Mouse (Mus musculus): ENCODE results near the gene Gm15217. TPM values are rescaled to one million over a fixed set of nuclear protein-coding genes. Genes with fewer than 3 reads are reported as not detected.

Gm15217 gene
- total RNA-seq, 2 experiments from 2014 or later: not detected

DNA sequence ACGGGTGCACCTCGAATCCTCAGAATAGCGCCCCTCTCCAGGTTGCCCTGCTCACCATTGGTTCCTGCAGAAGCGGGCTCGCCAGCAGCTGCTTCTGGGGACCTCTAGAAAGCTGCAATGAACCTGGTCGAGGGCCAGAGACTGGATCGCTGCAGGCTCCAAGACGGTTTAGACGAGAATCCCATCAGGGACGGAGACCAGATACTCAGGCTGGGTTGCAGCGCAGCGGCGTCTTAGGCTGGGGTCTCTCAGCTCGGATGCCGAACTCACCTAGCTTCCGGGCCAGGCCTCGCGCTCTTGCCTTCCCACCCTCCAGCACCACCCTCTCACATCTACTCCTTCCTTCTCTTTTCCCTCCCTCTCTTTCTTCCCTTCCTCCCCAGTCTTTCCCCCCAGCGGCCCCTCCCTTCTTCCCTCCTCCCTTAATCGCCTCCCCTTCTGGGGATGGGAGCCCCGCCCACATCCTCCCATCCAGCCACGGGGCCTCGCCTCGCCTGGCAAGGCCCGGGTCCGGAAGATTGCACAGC lies 11.1 kb downstream of the Gm15217 start, which contains the start of gene Bmp4:
Bmp4 (minus strand) TSS at position 421 of the 527 bp plus-strand sequence.
- ATAC-seq (replicated peaks; ENCODE audit: poor library complexity, severe bottlenecking): no peak

DNA sequence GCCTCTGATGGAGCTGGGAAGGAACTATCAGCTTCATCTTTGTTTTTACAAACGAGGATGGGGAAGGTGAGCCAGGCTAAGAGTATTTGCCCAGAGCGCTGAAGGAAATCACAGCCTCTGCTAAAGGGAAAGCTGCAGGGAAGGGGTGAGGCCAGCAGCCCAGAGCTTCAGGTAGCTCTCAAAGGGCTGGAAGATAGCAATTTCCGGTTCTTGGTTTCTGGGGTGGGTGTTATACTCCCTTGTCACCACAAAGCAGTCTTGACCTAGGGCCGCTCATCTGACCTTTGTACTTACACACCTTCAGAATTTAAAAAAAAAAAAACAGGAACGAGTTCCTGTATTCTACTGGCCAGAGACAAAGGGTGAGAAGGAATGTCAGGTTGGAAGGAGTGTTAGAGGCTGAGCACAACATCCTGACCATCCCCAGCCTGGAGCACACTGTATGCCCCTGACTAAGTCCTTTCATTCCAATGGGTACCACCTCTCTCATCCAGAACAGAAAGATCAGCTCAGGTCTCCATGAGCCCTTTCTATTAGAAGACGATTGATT lies 12.5 kb downstream of the Gm15217 start:
- ATAC-seq (replicated peaks; ENCODE audit: poor library complexity, severe bottlenecking): no peak

DNA sequence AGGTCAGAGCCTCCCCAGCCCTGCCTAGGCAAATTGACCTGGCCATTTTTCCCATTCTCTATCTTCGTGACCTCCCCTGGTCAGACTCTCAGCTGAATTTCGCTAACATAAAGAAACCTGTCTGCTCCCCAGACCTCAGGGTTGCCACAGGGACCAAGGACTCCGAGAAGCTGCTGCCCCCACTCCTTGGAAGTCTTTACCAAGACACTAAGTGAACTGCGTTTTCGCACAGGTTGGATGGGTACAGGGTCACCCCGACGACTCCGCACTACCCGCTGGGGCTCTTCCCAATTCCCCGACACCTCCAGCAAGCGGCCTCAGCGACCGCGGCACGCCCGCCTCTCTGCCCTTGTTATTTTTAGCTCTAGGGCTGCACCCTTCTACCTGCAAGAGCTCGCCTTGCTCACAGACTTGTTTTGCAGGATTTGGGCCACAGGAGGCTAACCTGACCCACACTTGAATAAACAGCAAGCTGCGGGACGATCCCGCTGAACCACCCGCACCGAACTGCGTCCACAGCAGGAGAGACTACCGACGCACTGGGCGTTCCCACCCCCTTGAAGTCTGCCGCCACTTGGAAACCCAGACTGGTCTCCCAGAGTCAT lies 19.0 kb downstream of the Gm15217 start:
- ATAC-seq (replicated peaks; ENCODE audit: poor library complexity, severe bottlenecking): no peak

DNA sequence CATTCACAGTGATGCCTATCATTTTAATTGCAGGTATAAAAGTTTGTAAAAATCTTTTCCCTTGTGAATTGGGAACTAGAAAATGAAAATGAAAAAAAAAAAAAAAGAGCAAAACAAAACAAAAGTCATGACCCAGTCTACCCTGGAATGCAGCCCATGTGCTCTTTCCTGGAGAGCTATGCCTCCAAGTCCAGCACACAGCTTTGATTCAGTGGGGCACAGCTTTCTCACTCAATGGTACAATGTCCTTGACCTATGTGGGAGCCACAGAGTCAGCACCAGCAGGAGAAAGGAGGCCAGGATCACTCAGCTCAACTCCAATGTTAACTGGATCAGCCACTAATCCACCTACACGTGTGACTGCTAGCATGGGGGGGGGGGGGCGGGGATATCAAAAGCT lies 20.7 kb downstream of the Gm15217 start:
- no peak for ATAC-seq (replicated peaks; ENCODE audit: poor library complexity, severe bottlenecking)

DNA sequence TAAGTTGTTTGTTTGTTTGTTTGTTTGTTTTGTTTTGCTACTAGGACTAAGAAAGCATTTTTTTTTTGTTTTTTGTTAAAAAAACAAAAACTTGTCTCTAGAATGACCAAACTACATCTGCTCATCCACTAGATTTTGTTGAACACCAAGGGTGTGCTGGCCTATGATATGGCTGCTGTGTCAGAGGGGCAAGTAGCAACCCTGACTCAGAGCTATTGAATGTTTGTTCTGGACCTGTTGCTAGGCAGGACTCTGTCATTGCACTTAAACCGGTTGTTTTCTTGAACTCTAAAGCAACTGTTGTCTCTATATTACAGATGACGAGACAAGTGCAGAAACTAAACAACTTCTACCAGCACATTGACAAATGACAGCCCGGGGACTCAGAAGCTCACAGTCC lies 29.1 kb downstream of the Gm15217 start:
- no peak for ATAC-seq (replicated peaks; ENCODE audit: poor library complexity, severe bottlenecking)

DNA sequence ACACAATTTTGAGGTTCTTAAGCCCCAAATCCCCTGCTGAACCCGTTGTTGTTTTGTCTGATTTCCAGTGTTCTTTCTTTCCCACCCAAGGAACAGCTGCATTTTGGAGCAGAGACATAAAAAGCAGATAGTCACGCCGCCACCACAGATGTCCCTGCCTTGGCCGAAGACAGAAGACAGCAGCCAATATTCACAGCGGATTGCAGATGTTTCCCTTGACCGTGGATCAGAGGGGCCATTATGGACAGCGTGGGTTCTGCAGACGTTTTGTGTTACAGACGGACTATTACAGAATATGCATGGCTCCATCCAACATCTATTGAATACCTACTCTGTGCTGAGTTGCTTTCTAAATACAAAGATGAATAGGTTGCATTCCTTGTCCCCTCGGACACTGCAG lies 29.8 kb downstream of the Gm15217 start:
- no peak for ATAC-seq (replicated peaks; ENCODE audit: poor library complexity, severe bottlenecking)

DNA sequence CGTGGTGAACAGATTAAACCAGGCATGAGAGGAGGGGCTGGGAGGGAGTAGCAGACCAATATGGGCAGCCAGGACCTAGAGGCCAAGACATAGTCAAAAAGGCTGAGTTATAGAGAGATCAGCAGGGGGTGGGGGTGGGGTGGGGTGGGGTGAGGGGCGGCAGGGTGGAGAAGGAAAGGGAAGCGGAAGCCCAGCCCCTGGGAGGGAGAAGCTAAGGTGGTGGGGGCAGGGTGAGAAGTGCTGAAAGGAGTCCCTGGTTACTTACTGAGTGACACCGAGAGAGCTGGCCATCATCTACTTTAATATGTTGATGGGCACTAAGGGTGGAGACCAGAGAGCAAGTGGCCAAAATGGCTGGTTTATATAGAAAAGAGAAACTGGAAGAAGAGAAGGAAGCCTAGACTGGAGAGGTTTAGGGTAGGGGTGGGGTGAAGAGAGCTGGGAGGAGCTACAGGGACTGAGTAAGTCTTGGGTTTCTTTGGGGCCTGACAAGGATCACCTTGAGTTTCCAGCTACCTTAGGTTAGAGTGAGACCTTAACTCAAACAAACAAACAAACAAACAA lies 31.4 kb downstream of the Gm15217 start:
- no peak for ATAC-seq (replicated peaks; ENCODE audit: poor library complexity, severe bottlenecking)

DNA sequence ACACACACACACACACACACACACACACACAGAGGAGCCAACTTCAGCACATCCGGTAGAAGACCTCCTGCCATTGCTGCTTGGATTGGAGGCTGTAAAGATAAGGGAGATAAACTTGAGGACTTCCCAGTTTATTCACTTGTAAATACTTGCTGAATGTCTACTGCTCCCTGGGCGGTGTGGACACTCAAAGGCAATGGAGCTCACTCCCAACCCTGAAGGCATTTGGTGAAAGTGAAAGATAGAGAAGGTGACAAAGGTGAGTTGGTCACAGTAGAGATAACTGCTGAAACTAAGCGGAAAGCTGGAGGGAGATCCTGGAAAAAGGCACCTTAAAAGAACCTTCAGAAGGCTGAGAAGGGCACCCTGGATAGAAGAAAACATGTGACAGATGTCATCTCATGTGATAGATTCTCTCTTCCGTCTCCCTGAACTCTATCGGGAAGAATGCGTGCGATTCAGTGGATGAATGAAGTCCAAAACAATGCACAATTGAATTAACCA lies 33.3 kb downstream of the Gm15217 start:
- ATAC-seq (replicated peaks; ENCODE audit: poor library complexity, severe bottlenecking): no peak

DNA sequence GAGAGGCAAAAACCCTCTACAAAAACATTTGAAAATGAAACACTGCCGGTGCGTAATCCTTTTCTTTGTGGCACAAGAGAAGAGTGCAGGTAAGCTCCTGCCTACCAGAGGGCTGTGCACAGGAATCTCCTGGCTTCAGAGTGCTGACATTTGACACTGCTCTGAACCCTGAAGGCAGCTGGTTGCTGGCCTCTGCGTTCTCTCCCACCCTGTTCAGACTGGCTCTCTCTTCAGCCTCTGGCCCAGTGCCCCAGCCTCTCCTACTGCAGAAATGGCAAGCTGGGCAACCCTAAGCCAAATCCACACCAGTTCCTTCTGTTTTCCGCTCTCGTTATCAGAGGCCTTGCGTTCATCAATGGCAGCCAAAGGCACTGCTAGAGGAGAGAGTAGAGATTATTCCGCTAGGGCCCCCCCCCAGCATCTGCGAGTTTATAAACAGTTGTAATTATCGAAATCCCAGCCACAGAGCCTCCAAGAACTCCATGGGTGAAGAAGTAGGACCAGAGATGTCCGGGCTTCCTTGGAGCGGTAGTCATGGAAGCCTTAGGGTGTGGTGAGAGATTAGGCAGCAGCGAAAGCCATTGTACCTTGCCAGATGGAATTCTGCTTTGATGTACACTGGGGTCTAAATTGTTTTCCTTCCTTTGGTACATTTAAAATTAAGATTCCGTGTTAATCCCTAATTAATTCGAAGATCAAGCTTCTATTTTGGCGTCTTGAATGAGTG lies 39.3 kb downstream of the Gm15217 start:
- no peak for ATAC-seq (replicated peaks; ENCODE audit: poor library complexity, severe bottlenecking)

DNA sequence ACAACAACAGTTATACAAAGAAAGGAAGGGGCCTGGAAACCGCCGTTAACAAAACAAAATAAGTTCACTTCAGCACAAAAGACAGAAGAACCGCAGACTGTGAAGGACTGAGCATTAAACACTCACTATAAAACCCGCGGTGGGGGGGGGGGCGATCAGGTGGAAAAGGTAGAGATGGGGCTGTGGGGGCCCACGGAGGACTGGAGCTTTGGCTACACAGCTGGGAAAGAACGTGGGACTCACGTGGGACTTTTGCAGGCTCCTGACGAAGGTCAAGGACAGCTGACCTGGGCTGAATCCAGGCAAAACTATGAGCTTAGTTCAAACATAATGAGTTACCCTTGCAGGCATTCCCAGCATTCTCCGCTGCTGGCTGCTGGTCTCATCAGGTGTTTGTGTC lies 40.1 kb downstream of the Gm15217 start:
- ATAC-seq (replicated peaks; ENCODE audit: poor library complexity, severe bottlenecking): no peak

DNA sequence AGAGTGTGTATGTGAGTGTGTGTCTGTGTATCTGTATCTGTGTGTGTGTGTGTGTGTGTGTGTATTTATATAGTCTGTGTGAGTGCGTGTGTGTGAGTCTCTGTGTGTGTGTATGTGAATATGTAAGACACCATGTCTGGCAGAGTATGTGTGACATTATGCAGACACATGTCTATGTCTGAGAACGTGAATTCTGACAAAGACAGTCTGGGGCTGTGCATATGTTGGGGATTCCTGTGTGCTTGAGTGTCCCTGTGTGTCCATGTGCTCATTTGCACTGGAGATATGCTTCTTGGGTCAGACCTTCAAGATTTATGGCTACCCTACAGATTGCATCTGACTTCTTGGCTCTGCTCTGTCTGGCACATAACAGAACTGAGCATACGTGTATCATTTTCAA lies 42.6 kb downstream of the Gm15217 start:
- ATAC-seq (replicated peaks; ENCODE audit: poor library complexity, severe bottlenecking): no peak

DNA sequence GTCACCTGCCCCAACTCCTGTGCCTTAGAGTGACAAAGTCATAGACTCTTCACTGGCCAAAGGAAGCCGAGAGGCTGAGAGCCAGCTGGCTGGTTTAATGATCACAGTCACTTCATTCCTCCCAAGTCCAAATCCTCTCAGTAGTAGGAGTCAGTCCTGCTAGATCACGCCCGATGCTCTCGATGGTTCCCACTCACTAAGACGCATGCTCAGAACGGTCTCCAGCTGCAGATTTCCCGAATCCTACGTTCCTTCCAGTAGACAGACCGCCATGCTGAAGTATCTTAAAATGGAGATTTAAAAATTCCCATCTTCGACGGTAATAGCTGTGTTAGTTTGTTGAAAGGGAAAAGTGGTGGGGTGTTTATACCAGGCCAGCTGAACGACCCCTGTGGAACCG lies 48.0 kb downstream of the Gm15217 start:
- no peak for ATAC-seq (replicated peaks; ENCODE audit: poor library complexity, severe bottlenecking)

DNA sequence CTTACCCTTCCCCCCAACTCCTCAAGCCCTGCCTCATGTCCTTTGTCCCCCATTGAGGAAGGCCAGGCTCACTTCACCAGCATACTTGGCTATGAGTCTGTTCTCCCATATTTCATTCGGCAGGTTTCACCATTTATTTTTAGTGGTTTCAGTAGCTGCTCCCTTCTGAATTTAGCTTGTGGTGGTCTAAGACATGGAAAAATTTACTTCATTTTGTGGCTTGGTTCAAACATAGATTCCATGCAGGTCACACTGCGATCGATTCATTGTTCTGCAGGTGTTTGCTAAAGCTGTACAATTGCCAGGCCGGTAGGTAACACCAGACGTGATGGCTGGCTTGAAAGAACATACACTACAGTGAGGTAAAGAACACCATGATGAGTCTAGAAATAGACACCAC lies 51.0 kb downstream of the Gm15217 start:
- no peak for ATAC-seq (replicated peaks; ENCODE audit: poor library complexity, severe bottlenecking)

Other genes with a start within 250 kb of the Gm15217 start
- gene Bmp4, start 11.3 kb downstream of the Gm15217 start, total RNA-seq (2014; fragmentation: Nextera tagmentation): not detected in 2 replicates
- not detected in 2 replicates for gene Bmp4, start 11.3 kb downstream of the Gm15217 start, total RNA-seq (2017)